In the genomic region with DNA sequence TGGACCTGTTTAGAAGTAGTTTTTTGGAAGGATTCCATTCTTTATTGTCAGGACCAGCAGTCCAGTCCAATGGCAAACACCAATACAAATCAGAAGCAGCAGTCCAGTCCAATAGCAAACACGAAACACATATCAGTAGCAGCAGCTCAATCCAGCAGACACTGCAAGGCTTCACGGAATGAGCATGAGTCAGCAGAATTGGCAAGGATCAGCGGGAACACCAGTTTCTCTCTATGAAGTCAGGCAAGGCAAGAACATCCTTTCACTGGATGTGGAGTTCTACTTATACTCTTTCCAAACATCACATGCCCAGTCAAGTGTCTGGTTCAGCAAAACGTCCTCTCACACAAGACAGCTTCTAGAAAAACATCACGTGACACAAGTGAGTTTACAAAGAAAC, we compare ENCODE assay signal across 26 mouse cellular contexts. TPM values are rescaled to one million over a fixed set of nuclear protein-coding genes. Genes with fewer than 3 reads are reported as not detected.
A peak's percentile ranks its signal among the peaks of the same experiment; 100 is the strongest.
DNase-seq lines count a peak whose midpoint lies in the region; ATAC-seq and TF ChIP-seq lines count a peak whose summit lies in the region.
"Had no signal": no experiment of that assay in that cellular context is flagged by ENCODE, and none has a peak within 500 bp of the region (broad histone marks: within the 10 kb centered on the region; RNA-seq: fewer than 3 reads in every experiment).

No protein-coding gene starts in this region.

- no peak for ATAC-seq in midbrain, embryonic 11.5 days (ENCODE audit: low FRiP score)
- no peak for ATAC-seq in midbrain, postnatal 0 days (ENCODE audit: low FRiP score)
- no peak for ATAC-seq in CD4-positive, CD25-positive, alpha-beta regulatory T cell, adult 4 months
- ATAC-seq: forebrain, embryonic 13.5 days; liver, embryonic 12.5 days had no signal

- H3K4me2 ChIP-seq in midbrain, embryonic 11.5 days: no peak overlapping the region
- H3K4me2 ChIP-seq in midbrain, postnatal 0 days (ENCODE audit: low read depth, low read length, poor library complexity, severe bottlenecking): no peak overlapping the region
- H3K4me2 ChIP-seq in myocyte (ENCODE audit: low read depth): no peak overlapping the region
- H3K4me2 ChIP-seq: forebrain, embryonic 13.5 days; heart, embryonic 12.5 days; hindbrain, embryonic 13.5 days; liver, embryonic 12.5 days; lung, embryonic 14.5 days had no signal

- H3K9ac ChIP-seq in midbrain, embryonic 11.5 days (ENCODE audit: low read length): no peak overlapping the region
- H3K9ac ChIP-seq in midbrain, postnatal 0 days (replicated peaks; ENCODE audit: low read length, poor library complexity, severe bottlenecking): no peak overlapping the region
- H3K9ac ChIP-seq: forebrain, embryonic 13.5 days; heart, embryonic 12.5 days; hindbrain, embryonic 13.5 days; liver, embryonic 12.5 days; lung, embryonic 14.5 days had no signal

- H3K9me3 ChIP-seq in midbrain, embryonic 11.5 days (ENCODE audit: control insufficient read depth, low read length): no peaks in the 10 kb centered on the region
- no peaks in the 10 kb centered on the region for H3K9me3 ChIP-seq in midbrain, postnatal 0 days (ENCODE audit: low read length)
- H3K9me3 ChIP-seq: embryonic facial prominence, embryonic 10.5 days; forebrain, embryonic 13.5 days; G1E; heart, embryonic 12.5 days; hindbrain, embryonic 13.5 days; liver, embryonic 12.5 days had no signal

- H3K4me1 ChIP-seq in midbrain, embryonic 11.5 days (ENCODE audit: control insufficient read depth, insufficient read depth, low read length): no peaks in the 10 kb centered on the region
- H3K4me1 ChIP-seq in midbrain, postnatal 0 days (ENCODE audit: insufficient read depth, low read length): no peaks in the 10 kb centered on the region
- H3K4me1 ChIP-seq: embryonic facial prominence, embryonic 10.5 days; forebrain, embryonic 13.5 days; heart, embryonic 12.5 days; hindbrain, embryonic 13.5 days; liver, embryonic 12.5 days had no signal

- no peak for TF ChIP-seq CTCF in midbrain, postnatal 0 days (IDR thresholded peaks at IDR 0.05)

- TF ChIP-seq POLR2A in myocyte (IDR thresholded peaks at IDR 0.05; ENCODE audit: insufficient read length, low read depth): no peak

- H3K27ac ChIP-seq in midbrain, embryonic 11.5 days (ENCODE audit: low read depth, low read length): no peak overlapping the region
- no peak overlapping the region for H3K27ac ChIP-seq in midbrain, postnatal 0 days (ENCODE audit: low read depth, low read length)
- H3K27ac ChIP-seq: embryonic facial prominence, embryonic 10.5 days; forebrain, embryonic 13.5 days; hindbrain, embryonic 13.5 days; liver, embryonic 12.5 days had no signal

- no peaks in the 10 kb centered on the region for H3K79me2 ChIP-seq in myocyte (ENCODE audit: control insufficient read depth, insufficient read depth)

- DNase-seq in adrenal gland, postnatal 36 days: peak; percentile 58 to 70
- DNase-seq in adrenal gland, postnatal 10 days: no peak
- peak; percentile 19 for DNase-seq in midbrain, embryonic 11.5 days (ENCODE audit: low spot score, missing footprints)
- DNase-seq in midbrain, postnatal 0 days (ENCODE audit: low spot score): no peak
- peak; percentile 95 for DNase-seq in NIH3T3 (ENCODE audit: low read depth)
- DNase-seq in heart, adult 9 months (ENCODE audit: low spot score in 2 of 2): no peak
- DNase-seq: B cell, adult 2 months; cerebellum, adult 9-10 months; gastrocnemius, postnatal 36 days; heart, postnatal 14 days; kidney, postnatal 36 days; lung, embryonic 14.5 days; midbrain, embryonic 14.5 days; right cerebral cortex, postnatal 25 days; thymus, adult 2 months had no signal

- no peak overlapping the region for H3K4me3 ChIP-seq in midbrain, embryonic 11.5 days (ENCODE audit: low read depth, low read length)
- no peak overlapping the region for H3K4me3 ChIP-seq in midbrain, postnatal 0 days (ENCODE audit: low read depth, low read length)
- no peak overlapping the region for H3K4me3 ChIP-seq in myocyte
- H3K4me3 ChIP-seq: embryonic facial prominence, embryonic 10.5 days; forebrain, embryonic 13.5 days; heart, embryonic 12.5 days; hindbrain, embryonic 13.5 days; liver, embryonic 12.5 days had no signal

- H3K27me3 ChIP-seq in midbrain, embryonic 11.5 days (ENCODE audit: control insufficient read depth, insufficient read depth, low read length): no peaks in the 10 kb centered on the region
- H3K27me3 ChIP-seq in midbrain, postnatal 0 days (ENCODE audit: insufficient read depth, low read length): no peaks in the 10 kb centered on the region
- no peaks in the 10 kb centered on the region for H3K27me3 ChIP-seq in myocyte (ENCODE audit: control insufficient read depth, insufficient read depth, insufficient read length)
- H3K27me3 ChIP-seq: forebrain, embryonic 13.5 days; heart, embryonic 12.5 days; hindbrain, embryonic 13.5 days; liver, embryonic 12.5 days had no signal

- no peak overlapping the region for H3ac ChIP-seq in myocyte (ENCODE audit: control insufficient read depth, insufficient read length)

- WGBS in midbrain, embryonic 11.5 days: 77% methylated on average over 5 of the region's 5 CpGs
- WGBS in midbrain, postnatal 0 days: 74% methylated on average over 5 of the region's 5 CpGs

- H3K36me3 ChIP-seq in midbrain, embryonic 11.5 days (ENCODE audit: control insufficient read depth, insufficient read depth, low read length): no peaks in the 10 kb centered on the region
- no peaks in the 10 kb centered on the region for H3K36me3 ChIP-seq in midbrain, postnatal 0 days (ENCODE audit: insufficient read depth, low read length)
- no peaks in the 10 kb centered on the region for H3K36me3 ChIP-seq in myocyte (ENCODE audit: control insufficient read depth, insufficient read depth)
- H3K36me3 ChIP-seq: embryonic facial prominence, embryonic 10.5 days; G1E; heart, embryonic 12.5 days; hindbrain, embryonic 13.5 days; liver, embryonic 12.5 days had no signal

TF ChIP-seq in myocyte, 11 proteins besides CTCF, POLR2A, EP300 and RAD21:
- TF ChIP-seq E2F4 (IDR thresholded peaks at IDR 0.05; ENCODE audit: insufficient read depth) (no peak), USF1 (IDR thresholded peaks at IDR 0.05; ENCODE audit: low read depth) (peak; percentile 24)

RNA-seq across cellular contexts. Expression of gene Zyx, which starts 9.4 kb away (rescaled TPM):
- 100 to 1,000 TPM; 107 to 144 TPM for total RNA-seq in adrenal gland, postnatal 36 days (2021)
- total RNA-seq in adrenal gland, postnatal 10 days (2021): 100 to 1,000 TPM in 1 of 2 experiments, 10 to 100 TPM in 1; 73.1 to 112 TPM
- 53.2 and 60.2 TPM in 2 replicates for polyA plus RNA-seq in midbrain, embryonic 11.5 days (2014; fragmentation: Nextera tagmentation; extraction: Ambion mirVana)
- 47.3 and 71.7 TPM in 2 replicates for total RNA-seq in midbrain, postnatal 0 days (2014; rRNA removed)
- 60.5 and 62.7 TPM in 2 replicates for polyA plus RNA-seq in midbrain, postnatal 0 days (2015; fragmentation: Nextera tagmentation; extraction: Ambion mirVana)
- 467 TPM for polyA plus RNA-seq in myocyte (2012; fragmentation: generic; extraction: Trizol)
- polyA plus RNA-seq in CD4-positive, CD25-positive, alpha-beta regulatory T cell, adult 4 months (2017; shearing (Covaris generic)): 10 to 100 TPM; 37.2 to 50.6 TPM

RNA-seq across cellular contexts. Expression of gene Fam131b, which starts 15.5 kb away (rescaled TPM):
- total RNA-seq in adrenal gland, postnatal 36 days (2021): under 1 TPM; 0.23 to 0.60 TPM
- total RNA-seq in adrenal gland, postnatal 10 days (2021): 1 to 10 TPM in 1 of 2 experiments, under 1 TPM in 1; 0.81 to 1.2 TPM
- 3.0 TPM in 2 replicates for polyA plus RNA-seq in midbrain, embryonic 11.5 days (2014; fragmentation: Nextera tagmentation; extraction: Ambion mirVana)
- 55.6 and 59.6 TPM in 2 replicates for total RNA-seq in midbrain, postnatal 0 days (2014; rRNA removed)
- 5.6 and 6.0 TPM in 2 replicates for polyA plus RNA-seq in midbrain, postnatal 0 days (2015; fragmentation: Nextera tagmentation; extraction: Ambion mirVana)
- 4.2 TPM for polyA plus RNA-seq in myocyte (2012; fragmentation: generic; extraction: Trizol)
- not detected for polyA plus RNA-seq in CD4-positive, CD25-positive, alpha-beta regulatory T cell, adult 4 months (2017; shearing (Covaris generic))
- total RNA-seq: common myeloid progenitor, adult 5-6 weeks; megakaryocyte, adult 5-6 weeks; neutrophil, adult 5-6 weeks had no signal
- polyA plus RNA-seq: liver, embryonic 12.5 days had no signal

RNA-seq across cellular contexts. Expression of gene Epha1, which starts 33.1 kb away (rescaled TPM):
- total RNA-seq in adrenal gland, postnatal 36 days (2021): under 1 TPM; 0.46 to 0.49 TPM
- total RNA-seq in adrenal gland, postnatal 10 days (2021): 1 to 10 TPM; 2.8 to 8.6 TPM
- 0.30 and 0.66 TPM in 2 replicates for polyA plus RNA-seq in midbrain, embryonic 11.5 days (2014; fragmentation: Nextera tagmentation; extraction: Ambion mirVana)
- total RNA-seq in midbrain, postnatal 0 days (2014; rRNA removed): 0.71 and 1.1 TPM in 2 replicates
- 0.58 and 0.74 TPM in 2 replicates for polyA plus RNA-seq in midbrain, postnatal 0 days (2015; fragmentation: Nextera tagmentation; extraction: Ambion mirVana)
- 6.3 TPM for polyA plus RNA-seq in myocyte (2012; fragmentation: generic; extraction: Trizol)
- 1 to 10 TPM in 1 of 2 experiments, under 1 TPM in 1; 0.98 to 1.2 TPM for polyA plus RNA-seq in CD4-positive, CD25-positive, alpha-beta regulatory T cell, adult 4 months (2017; shearing (Covaris generic))
- total RNA-seq: common myeloid progenitor, adult 5-6 weeks; G1E; megakaryocyte, adult 5-6 weeks had no signal
- polyA plus RNA-seq: G1E had no signal

RNA-seq across cellular contexts. Expression of gene Clcn1, which starts 53.5 kb away (rescaled TPM):
- under 1 TPM in 1 of 2 experiments, not detected in 1; 0.20 TPM for total RNA-seq in adrenal gland, postnatal 36 days (2021)
- 1 to 10 TPM in 1 of 2 experiments, under 1 TPM in 1; 0.81 to 5.7 TPM for total RNA-seq in adrenal gland, postnatal 10 days (2021)
- polyA plus RNA-seq in midbrain, embryonic 11.5 days (2014; fragmentation: Nextera tagmentation; extraction: Ambion mirVana): 1.4 and 1.6 TPM in 2 replicates
- 1.2 and 2.4 TPM in 2 replicates for total RNA-seq in midbrain, postnatal 0 days (2014; rRNA removed)
- 1.0 and 1.3 TPM in 2 replicates for polyA plus RNA-seq in midbrain, postnatal 0 days (2015; fragmentation: Nextera tagmentation; extraction: Ambion mirVana)
- polyA plus RNA-seq in myocyte (2012; fragmentation: generic; extraction: Trizol): 0.90 TPM
- not detected for polyA plus RNA-seq in CD4-positive, CD25-positive, alpha-beta regulatory T cell, adult 4 months (2017; shearing (Covaris generic))
- total RNA-seq: common myeloid progenitor, adult 5-6 weeks; megakaryocyte, adult 5-6 weeks had no signal
- polyA plus RNA-seq: G1E; liver, embryonic 12.5 days; lung, embryonic 14.5 days had no signal

Comparison
In these comparisons a context has a peak if more than half of its experiments do, and no peak if none do; other contexts are left out.
1. DNase-seq: peak in adrenal gland, postnatal 36 days (2 of 2), midbrain, embryonic 11.5 days (single experiment) and NIH3T3 (single experiment); none in adrenal gland, postnatal 10 days (single experiment), midbrain, postnatal 0 days (single experiment) and heart, adult 9 months (0 of 2).